Mouse (Mus musculus): ENCODE data around the gene Arhgef17. TPM values are rescaled to one million over a fixed set of nuclear protein-coding genes. Genes with fewer than 3 reads are reported as not detected.
A peak's percentile ranks its signal among the peaks of the same experiment; 100 is the strongest.

Arhgef17 gene
- polyA plus RNA-seq, 1 experiment, result 43.1 TPM

DNA sequence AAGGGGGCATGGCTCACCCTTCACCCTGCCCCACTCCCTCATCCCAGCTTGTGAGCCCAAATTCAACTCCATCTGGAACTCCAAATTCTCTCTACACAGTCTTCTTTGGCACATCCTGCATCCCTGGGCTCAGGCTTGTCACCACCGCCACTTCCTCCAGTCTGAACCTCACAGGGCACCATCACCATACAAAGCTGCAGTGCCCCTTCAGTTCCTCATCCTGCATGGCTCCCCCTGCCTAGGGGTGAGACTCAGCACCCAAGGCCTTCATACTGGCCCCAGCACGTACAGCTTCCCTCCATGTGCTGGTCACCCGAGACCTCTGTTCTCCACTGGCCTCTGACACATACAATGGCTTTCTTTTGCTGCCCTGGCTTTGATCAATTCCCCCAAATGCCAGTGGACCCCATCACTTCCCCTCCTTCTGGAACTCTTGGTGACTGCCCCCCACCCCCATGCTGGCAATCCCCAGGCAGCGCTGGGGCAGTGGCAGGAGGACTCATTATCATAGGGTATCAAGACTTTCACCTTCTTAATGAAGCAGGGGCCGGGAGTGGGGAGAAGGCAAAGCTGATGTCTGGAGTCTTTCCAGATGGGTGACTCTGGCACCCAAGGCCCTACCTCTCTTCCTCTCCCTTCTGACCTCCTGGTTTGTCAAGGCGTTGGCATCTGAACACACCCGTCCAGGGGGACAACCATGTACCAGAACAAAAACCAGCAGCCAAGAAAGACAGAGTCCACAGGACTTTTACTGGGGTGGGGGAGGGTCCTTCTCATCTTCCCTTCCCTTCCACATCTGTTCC is 12.7 kb downstream of the Arhgef17 start:
- H3K4me3 ChIP-seq (ENCODE audit: insufficient read depth, low read length), result no peak overlapping the region
- peak overlapping the region; percentile 86 for H3K27ac ChIP-seq (ENCODE audit: insufficient read depth, low read length)
- TF ChIP-seq CTCF (IDR thresholded peaks at IDR 0.05; ENCODE audit: borderline replicate concordance, insufficient read depth, low read length), result no peak
- TF ChIP-seq POLR2A (IDR thresholded peaks at IDR 0.05; ENCODE audit: low read depth, low read length), result no peak
- H3K4me1 ChIP-seq (ENCODE audit: control insufficient read depth, insufficient read depth, low read length), result peaks cover 47% of the 10 kb centered on the region

DNA sequence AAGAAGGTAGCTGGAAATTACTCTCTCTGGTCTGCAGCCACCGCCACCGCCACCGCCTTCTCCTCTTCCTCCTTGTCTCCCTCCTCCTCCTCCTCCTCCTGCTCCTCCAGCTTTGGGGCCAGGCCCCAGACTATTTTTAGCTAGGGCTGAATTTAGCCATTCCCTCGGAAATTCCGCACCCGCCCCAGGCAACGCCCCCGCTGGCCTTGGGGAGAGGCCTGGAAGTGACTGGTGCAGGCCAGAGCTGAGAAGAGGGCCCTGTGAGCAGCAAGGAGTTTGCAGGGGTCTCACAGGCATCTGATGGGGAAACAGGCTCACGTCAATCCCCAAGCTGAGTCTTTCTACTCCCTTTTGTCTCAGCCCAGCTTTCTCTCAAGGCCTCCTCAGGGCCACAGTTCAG is 13.7 kb downstream of the Arhgef17 start:
- Histone ChIP-seq H3K4me3 (ENCODE audit: insufficient read depth, low read length) (no peak overlapping the region), H3K27ac (ENCODE audit: insufficient read depth, low read length) (peak overlapping the region; percentile 86), H3K4me1 (ENCODE audit: control insufficient read depth, insufficient read depth, low read length) (peaks cover 43% of the 10 kb centered on the region)
- TF ChIP-seq CTCF (IDR thresholded peaks at IDR 0.05; ENCODE audit: borderline replicate concordance, insufficient read depth, low read length) (no peak), POLR2A (IDR thresholded peaks at IDR 0.05; ENCODE audit: low read depth, low read length) (peak; percentile 64)

DNA sequence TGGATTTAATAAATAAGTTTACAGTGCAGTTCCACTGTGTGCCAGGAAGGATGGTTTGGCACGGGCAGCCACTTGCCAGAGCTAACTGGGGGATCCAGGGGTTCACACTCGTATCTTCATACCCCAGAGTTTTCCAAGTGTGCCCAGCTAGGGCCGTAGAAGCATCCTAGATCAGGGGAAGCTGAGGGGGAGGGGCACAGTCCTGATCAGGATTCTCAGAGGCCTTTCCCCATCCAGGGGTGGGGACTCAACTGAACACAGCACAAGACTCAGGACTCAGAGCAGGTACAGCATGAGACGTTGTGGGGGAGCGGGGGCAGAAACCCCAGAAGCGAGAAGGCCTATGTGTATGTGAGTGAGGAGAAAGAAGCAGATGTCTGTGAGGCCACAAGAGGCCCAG is 14.2 kb downstream of the Arhgef17 start:
- H3K27ac ChIP-seq (ENCODE audit: insufficient read depth, low read length), result peak overlapping the region; percentile 75
- no peak overlapping the region for H3K4me3 ChIP-seq (ENCODE audit: insufficient read depth, low read length)
- H3K4me1 ChIP-seq (ENCODE audit: control insufficient read depth, insufficient read depth, low read length), result peaks cover 41% of the 10 kb centered on the region
- TF ChIP-seq POLR2A (IDR thresholded peaks at IDR 0.05; ENCODE audit: low read depth, low read length), result no peak
- TF ChIP-seq CTCF (IDR thresholded peaks at IDR 0.05; ENCODE audit: borderline replicate concordance, insufficient read depth, low read length), result no peak

DNA sequence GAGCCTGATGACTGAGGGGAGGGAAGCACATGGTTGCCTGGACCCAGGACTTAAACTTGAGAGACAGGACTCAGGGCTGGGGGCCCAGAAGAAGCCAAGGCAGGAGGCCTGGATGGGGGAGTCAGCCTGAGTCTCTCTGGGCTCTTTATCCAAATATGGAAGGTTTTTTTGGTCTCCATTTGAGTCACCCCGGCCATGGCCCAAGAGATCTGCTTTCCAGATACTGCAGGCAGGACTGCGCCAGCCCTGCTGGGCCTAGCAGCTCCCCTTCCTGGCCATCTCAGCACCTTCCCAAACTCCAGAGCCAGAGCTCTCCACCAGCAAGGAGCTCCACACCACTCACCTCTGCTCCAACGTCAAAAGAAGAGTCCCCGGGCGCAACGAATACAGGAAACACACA is 15.4 kb downstream of the Arhgef17 start:
- Histone ChIP-seq H3K4me3 (ENCODE audit: insufficient read depth, low read length) (no peak overlapping the region), H3K4me1 (ENCODE audit: control insufficient read depth, insufficient read depth, low read length) (peaks cover 43% of the 10 kb centered on the region), H3K27ac (ENCODE audit: insufficient read depth, low read length) (peak overlapping the region; percentile 75)

GRCm38 (mm10) chr7:100915204-100915603 is 16.7 kb downstream of the Arhgef17 start:
- Histone ChIP-seq H3K4me1 (ENCODE audit: control insufficient read depth, insufficient read depth, low read length) (peaks cover 48% of the 10 kb centered on the region), H3K4me3 (ENCODE audit: insufficient read depth, low read length) (no peak overlapping the region), H3K27ac (ENCODE audit: insufficient read depth, low read length) (0 out of 2 replicates have a peak overlapping the region, but pooled peaks have one; percentile 75)
- TF ChIP-seq POLR2A (IDR thresholded peaks at IDR 0.05; ENCODE audit: low read depth, low read length) (no peak), CTCF (IDR thresholded peaks at IDR 0.05; ENCODE audit: borderline replicate concordance, insufficient read depth, low read length) (no peak)

More for the DNA sequence above, 15.4 kb downstream of the Arhgef17 start:
- no peak for TF ChIP-seq CTCF (IDR thresholded peaks at IDR 0.05; ENCODE audit: borderline replicate concordance, insufficient read depth, low read length)
- TF ChIP-seq POLR2A (IDR thresholded peaks at IDR 0.05; ENCODE audit: low read depth, low read length), result 0 out of 2 replicates have a peak, but pooled peaks have one; percentile 29

- peak overlapping the region; percentile 48 for H3K27ac ChIP-seq (ENCODE audit: insufficient read depth, low read length)
- no peak for TF ChIP-seq POLR2A (IDR thresholded peaks at IDR 0.05; ENCODE audit: low read depth, low read length)
- TF ChIP-seq CTCF (IDR thresholded peaks at IDR 0.05; ENCODE audit: borderline replicate concordance, insufficient read depth, low read length), result no peak
- no peak overlapping the region for H3K4me3 ChIP-seq (ENCODE audit: insufficient read depth, low read length)
- peaks cover 30% of the 10 kb centered on the region for H3K4me1 ChIP-seq (ENCODE audit: control insufficient read depth, insufficient read depth, low read length)
Measured at GRCm38 (mm10) chr7:100911791-100912190, 20.1 kb downstream of the Arhgef17 start.

GRCm38 (mm10) chr7:100911246-100911770 is 20.6 kb downstream of the Arhgef17 start:
- TF ChIP-seq POLR2A (IDR thresholded peaks at IDR 0.05; ENCODE audit: low read depth, low read length), result no peak
- TF ChIP-seq CTCF (IDR thresholded peaks at IDR 0.05; ENCODE audit: borderline replicate concordance, insufficient read depth, low read length), result no peak
- Histone ChIP-seq H3K4me3 (ENCODE audit: insufficient read depth, low read length) (no peak overlapping the region), H3K27ac (ENCODE audit: insufficient read depth, low read length) (peak overlapping the region; percentile 48), H3K4me1 (ENCODE audit: control insufficient read depth, insufficient read depth, low read length) (peaks cover 27% of the 10 kb centered on the region)

GRCm38 (mm10) chr7:100908567-100908966 is 23.3 kb downstream of the Arhgef17 start:
- no peak for TF ChIP-seq POLR2A (IDR thresholded peaks at IDR 0.05; ENCODE audit: low read depth, low read length)
- Histone ChIP-seq H3K4me3 (ENCODE audit: insufficient read depth, low read length) (no peak overlapping the region), H3K27ac (ENCODE audit: insufficient read depth, low read length) (peak overlapping the region; percentile 83), H3K4me1 (ENCODE audit: control insufficient read depth, insufficient read depth, low read length) (peaks cover 20% of the 10 kb centered on the region; the same call in 1 of the 2 replicates)

- H3K4me3 ChIP-seq (ENCODE audit: insufficient read depth, low read length), result no peak overlapping the region
- peaks cover 18% of the 10 kb centered on the region; the same call in 1 of the 2 replicates for H3K4me1 ChIP-seq (ENCODE audit: control insufficient read depth, insufficient read depth, low read length)
- TF ChIP-seq POLR2A (IDR thresholded peaks at IDR 0.05; ENCODE audit: low read depth, low read length), result no peak
- no peak for TF ChIP-seq CTCF (IDR thresholded peaks at IDR 0.05; ENCODE audit: borderline replicate concordance, insufficient read depth, low read length)
Measured at GRCm38 (mm10) chr7:100908061-100908460, 23.8 kb downstream of the Arhgef17 start.

GRCm38 (mm10) chr7:100907231-100907630 is 24.7 kb downstream of the Arhgef17 start:
- TF ChIP-seq CTCF (IDR thresholded peaks at IDR 0.05; ENCODE audit: borderline replicate concordance, insufficient read depth, low read length), result peak; percentile 94
- no peak for TF ChIP-seq POLR2A (IDR thresholded peaks at IDR 0.05; ENCODE audit: low read depth, low read length)
- 0 out of 2 replicates have a peak overlapping the region, but pooled peaks have one; percentile 4 for H3K4me3 ChIP-seq (ENCODE audit: insufficient read depth, low read length)
- H3K4me1 ChIP-seq (ENCODE audit: control insufficient read depth, insufficient read depth, low read length), result peaks cover 18% of the 10 kb centered on the region; the same call in 1 of the 2 replicates

More at GRCm38 (mm10) chr7:100908061-100908460, 23.8 kb downstream of the Arhgef17 start:
- H3K27ac ChIP-seq (ENCODE audit: insufficient read depth, low read length), result peak overlapping the region; percentile 83

More at GRCm38 (mm10) chr7:100907231-100907630, 24.7 kb downstream of the Arhgef17 start:
- H3K27ac ChIP-seq (ENCODE audit: insufficient read depth, low read length), result peak overlapping the region; percentile 83

Measured in embryonic fibroblast, embryonic 13.5 days (primary cell).